Mouse (Mus musculus): ENCODE measurements around the gene Hsd17b14. TPM values are rescaled to one million over a fixed set of nuclear protein-coding genes. Genes with fewer than 3 reads are reported as not detected.
"Not testable (repeated sequence)": the region's sequence is repeated elsewhere in the genome, so short reads cannot be mapped to it uniquely, and the experiment has no call there.

Gene Hsd17b14
- polyA plus RNA-seq, 1 experiment from 2014 or later, result 1.4 TPM

GRCm38 (mm10) chr7:45526474-45527120 is 28.1 kb upstream of the Hsd17b14 start:
- H3K4me2 ChIP-seq (replicated peaks; ENCODE audit: low read depth, low read length), result peak overlapping the region; percentile 78
- H3K9ac ChIP-seq (replicated peaks; ENCODE audit: low read depth), result peak overlapping the region; percentile 98
- TF ChIP-seq EP300 (IDR thresholded peaks at IDR 0.05) (peak; percentile 91; the same call in 1 of the 2 replicates), CTCF (IDR thresholded peaks at IDR 0.05) (peak; percentile 57)
- DNase-seq (ENCODE audit: low spot score) (peak; percentile 56), ATAC-seq (no peak)
- peaks cover 9% of the 10 kb centered on the region for H3K4me1 ChIP-seq (ENCODE audit: insufficient read depth, low read depth, low read length)
- no peaks in the 10 kb centered on the region for H3K9me3 ChIP-seq (ENCODE audit: low read length)
- H3K4me3 ChIP-seq (ENCODE audit: low read depth, low read length), result peak overlapping the region; percentile 89
- peaks cover 5% of the 10 kb centered on the region; the same call in 1 of the 2 replicates for H3K36me3 ChIP-seq (ENCODE audit: insufficient read depth, low read length)
- WGBS, result 23% methylated on average over 7 of the region's 7 CpGs
- H3K27me3 ChIP-seq (replicated peaks; ENCODE audit: insufficient read depth, low read length), result no peaks in the 10 kb centered on the region
- H3K27ac ChIP-seq (ENCODE audit: low read length), result peak overlapping the region; percentile 99

DNA sequence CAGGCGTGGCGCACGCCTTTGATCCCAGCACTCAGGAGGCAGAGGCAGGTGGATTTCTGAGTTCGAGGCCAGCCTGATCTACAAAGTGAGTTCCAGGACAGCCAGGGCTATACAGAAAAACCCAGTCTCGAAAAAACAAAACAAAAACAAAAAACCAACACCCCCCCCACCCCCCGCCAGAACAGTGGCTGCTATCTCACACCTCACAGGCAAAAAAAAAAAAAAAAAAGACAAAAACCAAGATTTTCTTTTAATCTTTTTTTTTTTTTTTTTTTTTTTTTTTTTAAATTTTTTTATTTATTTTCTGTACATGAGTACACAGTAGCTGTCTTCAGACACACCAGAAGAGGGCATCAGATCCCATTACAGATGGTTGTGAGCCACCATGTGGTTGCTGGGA is 27.5 kb upstream of the Hsd17b14 start:
- not testable (repeated sequence) for H3K4me3 ChIP-seq (ENCODE audit: low read depth, low read length); H3K27ac ChIP-seq (ENCODE audit: low read length); H3K4me2 ChIP-seq (replicated peaks; ENCODE audit: low read depth, low read length); DNase-seq (ENCODE audit: low spot score); H3K4me1 ChIP-seq (ENCODE audit: insufficient read depth, low read depth, low read length); ATAC-seq; H3K27me3 ChIP-seq (replicated peaks; ENCODE audit: insufficient read depth, low read length); H3K9ac ChIP-seq (replicated peaks; ENCODE audit: low read depth); H3K36me3 ChIP-seq (ENCODE audit: insufficient read depth, low read length); H3K9me3 ChIP-seq (ENCODE audit: low read length)
- WGBS, result 91% methylated on average over 6 of the region's 6 CpGs

- Histone ChIP-seq H3K27ac (ENCODE audit: low read length) (peak overlapping the region; percentile 15), H3K4me2 (replicated peaks; ENCODE audit: low read depth, low read length) (0 out of 2 replicates have a peak overlapping the region, but pooled peaks have one; percentile 9), H3K36me3 (ENCODE audit: insufficient read depth, low read length) (no peaks in the 10 kb centered on the region), H3K9me3 (ENCODE audit: low read length) (no peaks in the 10 kb centered on the region), H3K27me3 (replicated peaks; ENCODE audit: insufficient read depth, low read length) (no peaks in the 10 kb centered on the region), H3K9ac (replicated peaks; ENCODE audit: low read depth) (no peak overlapping the region), H3K4me1 (ENCODE audit: insufficient read depth, low read depth, low read length) (peaks cover 2% of the 10 kb centered on the region; the same call in 1 of the 2 replicates), H3K4me3 (ENCODE audit: low read depth, low read length) (no peak overlapping the region)
- ATAC-seq (no peak), DNase-seq (ENCODE audit: low spot score) (peak; percentile 56)
- TF ChIP-seq EP300 (IDR thresholded peaks at IDR 0.05) (no peak), CTCF (IDR thresholded peaks at IDR 0.05) (no peak)
- 5% methylated on average over 6 of the region's 6 CpGs for WGBS
Measured at GRCm38 (mm10) chr7:45529461-45529860, 25.2 kb upstream of the Hsd17b14 start.

- Histone ChIP-seq H3K36me3 (ENCODE audit: insufficient read depth, low read length) (no peaks in the 10 kb centered on the region), H3K4me1 (ENCODE audit: insufficient read depth, low read depth, low read length) (no peaks in the 10 kb centered on the region), H3K4me2 (replicated peaks; ENCODE audit: low read depth, low read length) (no peak overlapping the region), H3K9ac (replicated peaks; ENCODE audit: low read depth) (no peak overlapping the region), H3K9me3 (ENCODE audit: low read length) (no peaks in the 10 kb centered on the region), H3K27me3 (replicated peaks; ENCODE audit: insufficient read depth, low read length) (no peaks in the 10 kb centered on the region), H3K4me3 (ENCODE audit: low read depth, low read length) (no peak overlapping the region), H3K27ac (ENCODE audit: low read length) (no peak overlapping the region)
- no peak for TF ChIP-seq EP300 (IDR thresholded peaks at IDR 0.05)
- TF ChIP-seq CTCF (IDR thresholded peaks at IDR 0.05), result no peak
- no peak for DNase-seq (ENCODE audit: low spot score)
- ATAC-seq, result no peak
- 41% methylated on average over 2 of the region's 2 CpGs for WGBS
Measured at GRCm38 (mm10) chr7:45530643-45531042, 24.1 kb upstream of the Hsd17b14 start.

DNA sequence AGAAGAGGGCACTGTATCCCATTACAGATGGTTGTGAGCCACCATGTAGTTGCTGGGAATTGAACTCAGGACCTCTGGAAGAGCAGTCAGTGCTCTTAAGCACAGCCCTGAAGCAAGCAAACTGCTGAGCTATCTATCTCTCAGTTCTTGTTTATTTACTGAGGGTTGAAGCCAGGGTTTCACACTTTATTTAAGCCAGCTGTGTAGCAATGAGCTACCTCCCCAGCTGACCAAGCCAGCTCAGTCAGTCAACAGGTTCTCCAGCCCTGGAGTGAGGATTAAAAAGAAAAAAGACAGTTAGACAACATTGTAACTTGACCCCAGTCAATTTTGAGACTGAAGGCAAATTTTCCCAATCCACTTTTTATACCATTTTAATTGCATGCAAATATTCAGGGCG is 19.0 kb upstream of the Hsd17b14 start:
- no peak for TF ChIP-seq EP300 (IDR thresholded peaks at IDR 0.05)
- no peak; the same call in 1 of the 2 replicates for TF ChIP-seq CTCF (IDR thresholded peaks at IDR 0.05)
- WGBS, result 70% methylated on average over 1 of the region's 1 CpGs
- ATAC-seq, result no peak

DNA sequence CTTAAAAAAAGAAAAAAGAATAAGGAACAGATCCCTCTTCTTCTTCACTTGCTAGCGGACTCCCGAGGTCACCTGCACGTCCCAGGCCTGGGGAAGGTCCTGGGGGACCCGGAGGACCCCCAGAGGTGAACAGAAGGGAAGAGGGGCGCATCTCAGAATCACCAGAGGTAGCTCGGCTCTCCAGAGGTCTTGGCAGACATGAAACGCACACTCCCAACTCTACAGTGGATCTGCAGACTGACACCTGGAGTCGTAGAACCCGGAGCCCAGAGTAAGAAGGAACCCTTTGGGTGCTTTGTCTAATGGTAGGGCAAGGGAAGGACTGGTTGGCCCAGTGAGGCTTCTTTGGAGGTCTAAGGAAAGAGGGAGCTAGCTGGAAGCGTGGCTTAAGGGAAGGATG is 17.1 kb upstream of the Hsd17b14 start:
- no peaks in the 10 kb centered on the region for H3K27me3 ChIP-seq (replicated peaks; ENCODE audit: insufficient read depth, low read length)
- no peaks in the 10 kb centered on the region for H3K9me3 ChIP-seq (ENCODE audit: low read length)
- H3K4me3 ChIP-seq (ENCODE audit: low read depth, low read length), result no peak overlapping the region
- WGBS, result 81% methylated on average over 10 of the region's 10 CpGs
- no peaks in the 10 kb centered on the region for H3K36me3 ChIP-seq (ENCODE audit: insufficient read depth, low read length)
- H3K4me2 ChIP-seq (replicated peaks; ENCODE audit: low read depth, low read length), result peak overlapping the region; percentile 74
- no peak overlapping the region for H3K27ac ChIP-seq (ENCODE audit: low read length)
- 0 out of 2 replicates have a peak overlapping the region, but pooled peaks have one; percentile 29 for H3K9ac ChIP-seq (replicated peaks; ENCODE audit: low read depth)
- H3K4me1 ChIP-seq (ENCODE audit: insufficient read depth, low read depth, low read length), result no peaks in the 10 kb centered on the region
- ATAC-seq (no peak), DNase-seq (ENCODE audit: low spot score) (no peak)
- no peak for TF ChIP-seq CTCF (IDR thresholded peaks at IDR 0.05)
- TF ChIP-seq EP300 (IDR thresholded peaks at IDR 0.05), result no peak

More for the DNA sequence above, 19.0 kb upstream of the Hsd17b14 start:
- no peaks in the 10 kb centered on the region for H3K9me3 ChIP-seq (ENCODE audit: low read length)
- H3K27ac ChIP-seq (ENCODE audit: low read length), result no peak overlapping the region
- no peaks in the 10 kb centered on the region for H3K27me3 ChIP-seq (replicated peaks; ENCODE audit: insufficient read depth, low read length)
- no peaks in the 10 kb centered on the region for H3K36me3 ChIP-seq (ENCODE audit: insufficient read depth, low read length)
- no peak overlapping the region for H3K9ac ChIP-seq (replicated peaks; ENCODE audit: low read depth)
- no peak for DNase-seq (ENCODE audit: low spot score)
- no peaks in the 10 kb centered on the region for H3K4me1 ChIP-seq (ENCODE audit: insufficient read depth, low read depth, low read length)
- no peak overlapping the region for H3K4me3 ChIP-seq (ENCODE audit: low read depth, low read length)
- H3K4me2 ChIP-seq (replicated peaks; ENCODE audit: low read depth, low read length), result no peak overlapping the region
